Mouse (Mus musculus) kidney, postnatal 0 days (tissue): Measurements from ENCODE around the gene Use1. TPM values are rescaled to one million over a fixed set of nuclear protein-coding genes. Genes with fewer than 3 reads are reported as not detected.

Source experiments
- ATAC-seq: fragments of 200-750 bp; cut with Nextera tagmentation; replicated peaks from 2 replicates; pipeline ENCODE4 v1.8.0; 2017; ENCODE audit warnings: low read depth, moderate number of reproducible peaks, moderate TSS enrichment, moderate library complexity; ENCODE audit not compliant: low FRiP score
- DNase-seq: peaks from one replicate; pipeline ENCODE4 v3.0.0-alpha.2; 2016; ENCODE audit warnings: low spot score
- H3K27ac ChIP-seq: fragments of 300-500 bp; sonication (generic); 2 replicates; pipeline ENCODE4 v1.5.1; 2014; ENCODE audit warnings: mild to moderate bottlenecking
- H3K27me3 ChIP-seq: fragments of 300-500 bp; sonication (generic); 2 replicates; pipeline ENCODE4 v1.6.1; 2014; ENCODE audit warnings: low read length, mixed read lengths; ENCODE audit not compliant: insufficient read depth
- H3K36me3 ChIP-seq: fragments of 300-500 bp; sonication (generic); 2 replicates; pipeline ENCODE4 v1.6.1; 2014; ENCODE audit warnings: low read length, mixed read lengths; ENCODE audit not compliant: insufficient read depth
- H3K4me1 ChIP-seq: fragments of 300-500 bp; sonication (generic); replicated peaks from 2 replicates; pipeline ENCODE4 v1.6.1; 2014; ENCODE audit warnings: antibody characterized with exemption, low read length, mixed read lengths; ENCODE audit not compliant: insufficient read depth
- H3K4me2 ChIP-seq: fragments of 300-500 bp; sonication (generic); 2 replicates; pipeline ENCODE4 v1.6.1; 2014; ENCODE audit warnings: mild to moderate bottlenecking, low read length, moderate library complexity, mixed read lengths
- H3K4me3 ChIP-seq: fragments of 300-500 bp; sonication (generic); replicated peaks from 2 replicates; pipeline ENCODE4 v1.5.1; 2014; ENCODE audit warnings: low read depth, low read length
- H3K9ac ChIP-seq: fragments of 300-500 bp; sonication (generic); 2 replicates; pipeline ENCODE4 v1.6.1; 2014; ENCODE audit warnings: low read depth, low read length
- H3K9me3 ChIP-seq: fragments of 300-500 bp; sonication (generic); replicated peaks from 2 replicates; pipeline ENCODE4 v1.6.1; 2016; ENCODE audit warnings: low read length, inconsistent platforms, mixed read lengths
- CTCF ChIP-seq: IDR thresholded peaks from 2 replicates; pipeline ENCODE4 v1.5.1; 2016; ENCODE audit warnings: antibody characterized with exemption, low read depth, mild to moderate bottlenecking, moderate library complexity
- WGBS: fragments of 180-500 bp; shearing (Covaris S2); extraction: QIAGEN DNeasy Blood & Tissue Kit; methylation state at CpG from one replicate; pipeline ENCODE4 v1.1.7; 2014; 5-methylcytosine and 5-hydroxymethylcytosine counted together
- polyA plus RNA-seq: library from polyadenylated mRNA; unstranded; fragments of >200 nt; fragmentation: Nextera tagmentation; extraction: Ambion mirVana; gene quantifications from 2 replicates; pipeline ENCODE4 v1.2.1, GENCODE M21; 2015

The Use1 gene
- polyA plus RNA-seq, 1 experiment from 2014 or later: 140 TPM

- no peak for DNase-seq
- H3K27me3 ChIP-seq: no peaks in the 10 kb centered on the region
- under 1% methylated on average over 54 of the region's 89 CpGs for WGBS
- peak within 1 kb of the TSS; percentile 89 for H3K4me3 ChIP-seq
- H3K27ac ChIP-seq: peak within 1 kb of the TSS; percentile 99
- H3K9me3 ChIP-seq: no peaks in the 10 kb centered on the region
- ATAC-seq: peak; percentile 14
- H3K4me2 ChIP-seq: peak within 1 kb of the TSS; percentile 96
- no peak for TF ChIP-seq CTCF
- peaks cover 12% of the 10 kb centered on the region for H3K36me3 ChIP-seq
- H3K9ac ChIP-seq: peak within 1 kb of the TSS; percentile 93
- H3K4me1 ChIP-seq: peaks cover 45% of the 10 kb centered on the region
Measured at GRCm38 (mm10) chr8:71381421-71381970, 14.8 kb downstream of the Use1 start, which contains the start of gene Nr2f6. Nr2f6 (minus strand) TSS chr8:71381960.

DNA sequence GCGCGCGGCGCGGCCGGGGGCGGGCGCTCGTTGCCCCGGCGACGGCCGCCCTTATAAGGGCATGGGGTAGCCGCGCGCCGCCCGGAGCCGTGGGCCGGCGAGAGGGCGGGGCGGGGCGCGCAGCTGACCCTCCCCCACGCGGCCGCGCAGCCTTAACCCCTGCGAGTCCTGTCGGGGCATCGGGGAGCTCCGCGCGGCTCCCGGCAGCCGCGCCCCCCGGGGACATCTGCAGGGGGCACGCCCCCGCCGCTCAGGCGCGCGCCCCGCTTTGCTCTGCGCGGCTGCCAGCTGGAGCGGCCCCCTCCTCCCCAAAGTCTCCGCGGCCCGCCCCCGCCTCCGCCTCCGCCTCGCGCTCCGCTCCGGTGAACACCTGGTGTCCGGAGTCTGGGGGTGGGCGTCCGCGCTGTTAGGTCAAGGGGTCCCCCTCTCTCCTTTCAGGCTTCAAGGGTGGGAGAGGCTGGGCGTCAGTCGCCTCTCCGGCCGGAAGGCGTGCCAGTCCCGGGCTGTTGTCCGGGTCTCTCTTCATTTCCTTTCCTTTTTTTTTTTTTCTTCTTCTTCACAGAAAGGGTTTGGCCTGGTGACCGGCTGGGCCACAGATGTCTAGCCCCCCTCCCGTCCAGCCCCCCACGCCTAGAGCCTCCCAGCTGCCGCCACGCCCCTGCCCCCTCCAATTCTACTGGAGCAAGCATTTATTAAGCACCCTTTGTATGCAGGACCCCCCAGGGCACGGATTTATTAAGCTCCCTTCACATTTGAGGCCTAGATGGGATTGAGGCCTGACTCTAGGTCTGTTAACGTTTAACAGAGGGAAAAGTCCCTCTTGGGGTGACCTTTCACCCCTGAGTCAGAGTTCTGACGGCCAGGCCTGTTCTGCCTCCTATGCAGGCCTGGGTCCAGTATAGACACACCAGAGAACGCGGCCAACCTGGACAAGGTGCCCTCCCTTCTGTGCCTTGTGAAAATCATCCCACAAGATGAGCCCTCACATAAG lies 15.6 kb downstream of the Use1 start:
- no peaks in the 10 kb centered on the region for H3K9me3 ChIP-seq
- DNase-seq (peak; percentile 92), ATAC-seq (peak; percentile 90)
- peaks cover 38% of the 10 kb centered on the region for H3K4me1 ChIP-seq
- peak overlapping the region; percentile 96 for H3K4me2 ChIP-seq
- peak overlapping the region; percentile 93 for H3K9ac ChIP-seq
- H3K27me3 ChIP-seq: no peaks in the 10 kb centered on the region
- WGBS: 1% methylated on average over 57 of the region's 80 CpGs
- TF ChIP-seq CTCF: no peak
- H3K4me3 ChIP-seq: peak overlapping the region; percentile 89
- peaks cover 9% of the 10 kb centered on the region for H3K36me3 ChIP-seq
- peak overlapping the region; percentile 99 for H3K27ac ChIP-seq

- ATAC-seq (no peak), DNase-seq (no peak)
- no peaks in the 10 kb centered on the region for H3K36me3 ChIP-seq
- peak overlapping the region; percentile 37; the same call in 1 of the 2 replicates for H3K9ac ChIP-seq
- H3K4me2 ChIP-seq: no peak overlapping the region
- H3K4me1 ChIP-seq: peaks cover 30% of the 10 kb centered on the region
- TF ChIP-seq CTCF: no peak
- no peaks in the 10 kb centered on the region for H3K27me3 ChIP-seq
- H3K27ac ChIP-seq: peak overlapping the region; percentile 99
- WGBS: 20% methylated on average over 12 of the region's 12 CpGs
- H3K9me3 ChIP-seq: no peaks in the 10 kb centered on the region
- H3K4me3 ChIP-seq: no peak overlapping the region
Measured at GRCm38 (mm10) chr8:71383396-71383795, 16.7 kb downstream of the Use1 start.

- Histone ChIP-seq H3K9ac (peak overlapping the region; percentile 37; the same call in 1 of the 2 replicates), H3K36me3 (no peaks in the 10 kb centered on the region), H3K27me3 (no peaks in the 10 kb centered on the region), H3K27ac (peak overlapping the region; percentile 99), H3K9me3 (no peaks in the 10 kb centered on the region), H3K4me2 (no peak overlapping the region), H3K4me1 (peaks cover 26% of the 10 kb centered on the region), H3K4me3 (no peak overlapping the region)
- 53% methylated on average over 3 of the region's 3 CpGs for WGBS
- no peak for TF ChIP-seq CTCF
- ATAC-seq (no peak), DNase-seq (no peak)
Measured at GRCm38 (mm10) chr8:71383860-71384259, 17.2 kb downstream of the Use1 start.

GRCm38 (mm10) chr8:71385212-71385835 lies 18.7 kb downstream of the Use1 start:
- Histone ChIP-seq H3K27ac (no peak overlapping the region), H3K9ac (no peak overlapping the region), H3K36me3 (no peaks in the 10 kb centered on the region), H3K4me1 (peaks cover 14% of the 10 kb centered on the region), H3K9me3 (no peaks in the 10 kb centered on the region), H3K4me3 (no peak overlapping the region), H3K4me2 (no peak overlapping the region), H3K27me3 (no peaks in the 10 kb centered on the region)
- WGBS: 74% methylated on average over 12 of the region's 12 CpGs
- DNase-seq: no peak
- no peak for ATAC-seq
- TF ChIP-seq CTCF: peak; percentile 35

DNA sequence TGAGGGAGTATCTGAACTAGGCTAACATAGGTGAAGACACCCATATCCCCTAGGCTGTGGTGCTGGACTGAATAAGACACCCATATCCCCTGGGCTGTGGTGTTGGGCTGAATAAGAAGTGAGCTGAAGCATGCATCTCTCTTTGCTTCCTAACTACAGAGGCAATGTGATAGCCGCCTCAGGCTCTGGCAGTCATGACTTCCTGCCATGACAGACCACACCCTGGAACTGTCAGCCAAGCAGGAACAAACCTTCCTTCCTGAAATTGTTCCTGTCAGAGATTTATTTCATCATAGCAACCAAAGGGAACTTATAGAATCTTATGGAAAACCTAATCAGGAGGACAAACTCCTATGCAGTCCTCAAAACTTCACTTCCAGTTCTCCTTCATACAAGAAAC lies 21.6 kb downstream of the Use1 start:
- WGBS: 54% methylated on average over 1 of the region's 1 CpGs
- Histone ChIP-seq H3K9ac (no peak overlapping the region), H3K27me3 (no peaks in the 10 kb centered on the region), H3K4me1 (peaks cover 6% of the 10 kb centered on the region), H3K27ac (no peak overlapping the region), H3K9me3 (no peaks in the 10 kb centered on the region), H3K4me3 (no peak overlapping the region), H3K36me3 (no peaks in the 10 kb centered on the region), H3K4me2 (no peak overlapping the region)
- no peak for TF ChIP-seq CTCF
- ATAC-seq (no peak), DNase-seq (no peak)
